Mouse (Mus musculus) embryo, embryonic 11.5 days (tissue): ENCODE results near the gene Ppm1n.
"Not testable (repeated sequence)": the region's sequence is repeated elsewhere in the genome, so short reads cannot be mapped to it uniquely, and the experiment has no call there.

Source experiments
- DNase-seq: peaks from one replicate; pipeline ENCODE4 v3.0.0-alpha.2; 2012; ENCODE audit warnings: low read depth, low spot score

Gene Ppm1n

DNA sequence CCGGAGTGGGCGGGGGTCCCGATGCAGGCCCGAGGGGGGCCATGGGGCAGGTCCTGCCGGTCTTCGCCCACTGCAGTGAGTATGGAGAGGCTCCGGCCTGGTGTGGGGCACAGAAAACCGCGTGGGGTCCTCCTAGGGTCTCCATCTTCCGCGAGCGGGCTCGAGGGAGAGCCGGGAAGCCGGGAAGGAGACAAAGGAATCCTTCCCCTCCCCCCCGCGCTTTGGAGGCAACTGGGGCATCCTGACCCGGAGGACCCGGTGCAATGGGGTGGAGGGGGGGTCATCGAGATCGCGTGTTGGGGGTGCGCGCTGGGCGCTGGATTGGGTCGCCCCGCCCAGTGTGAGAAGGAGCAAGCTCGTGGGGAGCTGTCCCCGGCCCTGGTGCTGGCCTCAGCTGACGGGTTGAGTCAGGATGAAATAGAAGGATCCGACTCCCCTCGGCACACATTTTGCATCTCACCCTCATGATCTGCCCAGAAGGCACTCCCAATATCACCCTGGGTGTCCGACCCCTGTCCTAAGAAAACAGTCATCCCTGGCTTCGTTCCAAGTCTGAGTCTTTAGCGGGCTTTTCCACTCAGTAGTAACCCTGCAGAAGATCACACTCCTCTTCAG is 3.0 kb upstream of the Ppm1n start:
- DNase-seq: no peak

DNA sequence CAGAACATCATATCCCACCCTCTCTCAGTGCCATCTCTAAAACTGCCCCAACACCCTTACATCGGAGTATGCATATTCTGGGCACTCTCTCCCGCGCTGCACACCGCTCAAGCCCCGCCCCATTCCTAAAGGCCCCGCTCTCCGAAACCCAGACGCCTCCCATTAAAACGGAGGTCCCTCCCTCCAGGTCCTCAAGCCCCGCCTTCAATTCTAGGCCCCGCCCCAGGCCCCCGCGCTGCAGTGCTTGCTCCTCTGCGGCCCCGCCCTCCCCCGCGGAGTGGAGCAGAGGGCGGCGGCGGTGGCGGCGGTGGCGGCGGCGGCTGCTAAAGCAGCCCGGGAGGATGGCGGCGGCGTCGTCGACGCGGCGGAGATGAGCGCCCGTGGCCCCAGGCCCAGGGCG is 2.5 kb upstream of the Ppm1n start, which contains the start of gene Rtn2:
Gene Rtn2 (plus strand): TSS at position 240 of the 400 bp plus-strand sequence.
- no peak for DNase-seq

DNA sequence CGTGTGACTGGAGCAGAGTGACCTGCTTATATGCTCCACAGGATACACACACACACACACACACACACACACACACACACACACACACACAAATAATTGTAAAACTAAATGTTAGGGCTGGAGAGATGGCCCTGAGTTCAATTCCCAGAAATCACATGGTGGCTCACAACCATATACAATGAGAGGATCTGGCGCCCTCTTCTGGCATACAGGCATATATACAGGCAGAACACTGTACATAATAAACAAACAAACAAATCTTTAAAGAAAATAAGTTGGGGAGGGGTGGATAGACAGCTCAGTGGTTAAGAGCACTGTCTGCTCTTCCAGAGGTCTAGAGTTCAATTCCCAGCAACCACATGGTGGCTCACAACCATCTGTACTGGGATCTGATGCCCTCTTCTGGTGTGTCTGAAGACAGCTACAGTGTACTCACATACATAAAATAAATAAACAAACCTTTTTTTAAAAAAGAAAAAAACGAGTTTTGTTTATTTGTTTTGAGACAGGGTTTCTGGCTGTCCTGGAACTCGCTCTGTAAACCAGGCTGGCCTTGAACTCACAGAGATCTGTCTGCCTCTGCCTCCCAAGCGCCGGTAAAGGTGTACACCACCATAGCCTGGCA is 1.9 kb upstream of the Ppm1n start:
- DNase-seq: not testable (repeated sequence)

DNA sequence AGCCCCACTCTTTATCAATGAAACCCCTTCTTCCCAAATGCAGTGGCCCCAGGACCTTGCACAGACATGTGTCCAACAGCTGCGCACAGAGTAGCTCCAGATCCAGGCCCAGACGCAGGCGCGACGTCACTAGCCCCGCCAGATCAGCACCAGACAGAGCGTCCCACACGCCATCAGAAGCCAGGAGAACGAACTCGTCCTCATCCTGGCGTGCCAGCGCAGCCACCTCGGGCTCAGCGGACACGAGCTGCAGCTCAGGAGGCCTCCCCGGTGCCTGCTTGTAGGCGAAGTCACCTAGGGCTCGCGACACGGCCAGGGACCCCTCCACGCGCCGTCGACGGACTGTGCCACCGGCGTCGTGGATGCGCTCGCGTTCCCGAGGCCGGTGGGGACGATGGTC is 812 bp downstream of the Ppm1n start:
- DNase-seq: no peak

DNA sequence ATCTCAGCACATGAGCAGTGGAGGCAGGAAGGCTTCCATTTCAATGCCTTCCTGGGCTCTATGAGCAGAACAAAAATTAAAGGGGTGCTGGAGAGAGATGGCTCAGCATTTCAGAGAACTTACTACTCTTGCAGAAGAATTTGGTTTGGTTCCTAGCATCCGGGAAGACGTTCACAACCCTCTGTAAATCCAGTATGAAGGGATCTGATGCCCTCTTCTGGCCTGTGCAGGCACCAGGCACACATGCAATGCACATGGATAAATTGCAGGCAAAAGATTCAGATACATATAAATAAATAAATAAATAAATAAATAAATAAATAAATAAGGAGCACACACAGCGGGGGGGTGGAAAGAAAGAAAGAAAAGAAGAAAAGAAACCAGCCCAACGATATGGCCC is 3.6 kb downstream of the Ppm1n start:
- no peak for DNase-seq

DNA sequence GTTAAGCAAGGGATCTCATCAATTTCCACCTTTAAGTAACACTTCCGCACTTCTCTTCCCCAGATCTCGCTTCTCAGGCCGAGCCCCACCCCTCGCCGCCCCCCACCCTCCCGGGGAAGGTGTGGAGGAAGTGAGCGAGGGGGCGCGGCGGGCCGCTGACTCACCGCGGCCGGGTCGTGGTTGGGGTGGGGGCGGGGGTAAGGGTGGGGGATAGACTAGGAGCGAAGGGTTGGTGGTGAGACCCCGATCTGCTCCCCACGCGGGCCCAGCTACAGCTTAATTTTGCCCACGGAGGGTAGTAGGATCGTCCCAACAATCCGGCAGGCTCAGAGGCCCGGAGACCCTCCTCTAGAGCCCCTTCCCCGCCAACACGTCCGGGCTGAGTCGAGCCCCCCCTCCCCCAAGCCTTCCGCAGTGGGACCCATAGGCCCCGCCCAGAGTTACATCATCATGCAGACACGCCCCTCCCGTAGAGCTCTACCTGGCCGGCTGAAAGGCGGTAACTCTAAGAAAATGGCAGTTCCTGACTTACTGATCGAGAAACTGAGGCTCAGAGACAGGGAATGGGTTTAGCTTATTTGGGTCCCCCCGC is 7.6 kb downstream of the Ppm1n start:
- no peak for DNase-seq

DNA sequence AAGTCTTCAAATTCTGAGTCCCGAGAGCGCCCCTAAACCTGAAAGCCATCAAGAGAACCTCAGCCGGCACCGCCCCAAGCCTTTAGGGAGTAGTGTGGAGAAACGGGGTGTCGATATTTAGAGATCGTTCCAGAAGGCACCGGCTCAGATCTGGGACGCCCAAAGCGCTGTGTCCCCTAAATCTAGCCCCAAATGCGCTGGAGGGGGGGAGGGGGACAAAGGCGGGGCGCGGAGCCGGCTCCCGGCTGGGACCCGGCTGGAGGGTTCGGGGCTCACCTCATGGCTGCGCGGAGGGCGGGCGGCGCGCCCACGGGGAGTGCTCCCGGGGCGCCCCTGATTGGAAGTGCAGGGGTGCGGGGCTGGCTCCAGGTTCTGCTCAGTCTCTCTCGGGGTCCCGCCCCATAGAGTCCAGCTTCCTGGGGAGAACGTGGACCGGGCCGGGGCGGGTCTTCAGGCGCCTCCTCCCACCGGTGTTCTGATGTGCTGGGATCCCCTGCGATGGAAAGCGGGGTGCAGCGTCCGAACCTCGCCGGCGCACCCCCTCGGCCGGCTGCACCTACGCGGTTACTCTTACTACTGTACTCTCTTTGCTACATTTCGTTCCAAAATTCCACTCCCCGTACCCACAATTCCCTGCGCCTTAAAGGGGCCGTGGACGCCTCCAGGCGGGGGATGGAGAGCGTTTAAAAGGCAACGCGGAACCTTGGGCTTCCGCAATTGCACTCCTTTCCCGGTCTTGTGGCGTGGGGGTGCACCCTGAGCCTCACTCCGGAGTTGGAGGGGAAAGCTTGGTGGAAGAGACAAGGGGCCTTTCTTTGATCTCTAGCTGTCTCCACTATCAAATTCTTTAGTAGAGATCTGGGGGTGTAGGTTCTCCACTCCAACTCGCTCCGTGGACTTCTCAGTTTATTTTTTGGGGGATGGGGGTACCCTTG is 8.4 kb downstream of the Ppm1n start, which contains the start of gene Vasp:
Gene Vasp (minus strand): TSS at position 580 of the 935 bp plus-strand sequence.
- DNase-seq: peak; percentile 73

DNA sequence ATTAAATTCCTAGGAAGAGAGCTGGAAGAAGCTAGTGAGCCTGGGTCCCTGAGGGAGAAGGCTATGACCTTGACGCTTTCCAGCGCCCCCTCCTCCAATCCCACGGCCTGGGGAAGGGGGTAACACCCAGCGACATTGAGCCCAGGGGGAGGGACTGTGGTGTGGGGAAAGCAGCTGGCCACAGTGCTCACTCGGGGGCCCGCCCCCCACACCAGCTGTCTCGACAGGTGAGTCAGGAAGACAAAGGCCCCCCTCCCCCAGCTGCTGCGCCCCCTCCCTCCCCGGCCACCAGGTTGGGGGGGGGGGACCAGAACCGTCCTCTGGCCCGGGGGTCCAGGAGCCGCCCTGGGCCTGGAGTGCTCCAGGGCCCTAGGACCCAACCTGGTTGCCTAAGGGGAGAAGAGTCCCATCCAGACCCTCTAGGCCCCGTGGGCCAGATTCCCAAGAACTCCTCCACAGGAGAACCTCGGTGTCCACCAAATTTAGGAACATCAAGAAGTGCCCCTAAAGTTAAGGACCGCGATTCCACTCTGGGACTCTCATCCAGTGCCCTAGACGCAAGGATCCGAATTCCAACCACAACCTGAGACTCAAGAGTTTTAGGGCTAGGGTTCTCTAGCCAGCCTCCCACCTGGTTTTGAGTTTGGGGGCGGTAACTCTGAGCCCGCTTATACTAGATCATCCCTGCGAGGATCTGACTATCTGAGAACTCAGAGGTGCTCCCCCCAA is 9.2 kb downstream of the Ppm1n start:
- DNase-seq: no peak

DNA sequence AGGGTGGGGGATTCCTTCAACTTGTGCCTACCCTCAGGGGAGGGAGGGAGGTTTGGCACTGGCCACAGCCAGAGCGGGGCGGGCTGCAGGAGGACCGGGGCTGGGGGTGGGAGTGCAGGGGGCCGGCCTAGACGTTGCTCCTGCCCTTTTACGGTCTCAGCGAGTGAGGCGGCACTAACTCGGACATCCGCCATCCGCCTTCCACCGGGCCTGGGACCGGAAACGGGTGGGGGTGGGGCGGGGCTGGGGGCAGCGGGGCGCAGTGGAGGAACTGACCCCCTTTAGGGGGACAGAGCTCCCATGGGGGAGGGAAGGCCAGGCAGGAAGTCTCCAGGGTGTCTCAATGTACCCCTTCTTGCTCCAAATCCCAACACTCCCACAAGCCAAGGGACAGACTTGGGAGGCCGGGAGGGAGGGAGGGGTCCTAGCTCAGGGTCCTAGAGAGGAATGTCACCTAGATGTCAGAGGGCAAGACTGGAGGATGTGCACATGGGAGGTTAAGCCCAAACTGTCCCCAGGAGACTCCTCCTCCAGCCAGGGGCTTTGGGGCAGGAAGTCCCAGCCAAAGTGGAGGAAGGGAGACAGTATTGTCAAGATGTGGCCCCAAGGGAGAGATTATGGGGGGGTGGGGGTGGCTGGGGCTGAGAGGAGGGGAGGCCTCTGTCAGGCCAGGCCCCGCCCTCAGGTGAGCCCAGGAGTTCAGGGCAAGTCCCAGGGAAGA is 10.0 kb downstream of the Ppm1n start:
- DNase-seq: no peak

DNA sequence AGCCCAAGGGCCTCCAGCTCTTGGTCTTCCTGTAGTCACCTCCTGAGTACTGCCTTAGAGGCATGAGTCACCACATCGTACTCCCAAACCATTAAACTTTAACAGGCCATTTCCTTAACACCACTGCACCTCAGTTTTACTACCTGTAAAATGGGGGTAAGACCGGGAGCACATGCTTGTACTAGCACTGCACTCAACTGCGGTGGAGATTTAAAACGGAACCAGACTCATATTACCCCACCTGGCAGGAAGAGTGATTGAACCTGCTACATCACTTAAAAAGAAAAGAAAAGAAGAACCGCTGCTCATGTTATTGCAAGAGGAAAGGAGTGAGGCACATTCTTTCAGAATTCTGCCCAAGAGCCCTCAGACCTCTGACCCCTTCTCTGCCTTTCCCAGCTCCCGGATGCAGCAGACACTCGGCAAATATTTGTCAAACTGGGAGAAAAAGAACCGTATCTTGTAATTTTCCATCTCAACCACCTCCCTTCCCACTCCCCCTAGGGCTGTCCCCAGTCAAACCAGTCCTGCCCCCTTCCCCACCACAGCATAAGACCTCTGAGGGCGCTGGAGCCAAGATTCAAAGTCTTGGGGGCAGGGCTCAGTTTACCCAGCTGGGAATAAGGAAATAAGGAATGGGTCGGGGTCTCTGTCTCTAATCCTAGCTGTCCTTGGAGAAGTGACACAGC is 10.7 kb downstream of the Ppm1n start:
- DNase-seq: no peak

DNA sequence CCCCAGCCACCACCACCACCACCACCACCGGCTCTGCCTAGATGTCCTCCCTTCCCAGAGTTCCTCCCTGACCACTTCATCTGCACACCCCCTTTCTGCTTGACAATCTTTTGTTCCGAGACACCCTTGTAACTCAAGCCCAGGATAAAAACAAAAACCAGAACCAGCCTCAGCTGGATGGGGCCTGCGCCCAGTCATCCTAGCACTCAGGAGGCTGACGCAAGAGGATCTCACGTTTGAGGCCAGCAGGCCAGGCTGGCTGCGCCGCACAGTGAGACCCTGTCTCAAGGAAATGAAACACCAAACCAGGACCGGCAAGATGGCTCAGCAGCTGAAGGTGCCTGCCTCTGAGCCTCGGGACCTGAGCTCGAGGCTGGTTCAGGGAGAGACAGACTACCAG is 12.8 kb downstream of the Ppm1n start:
- no peak for DNase-seq

DNA sequence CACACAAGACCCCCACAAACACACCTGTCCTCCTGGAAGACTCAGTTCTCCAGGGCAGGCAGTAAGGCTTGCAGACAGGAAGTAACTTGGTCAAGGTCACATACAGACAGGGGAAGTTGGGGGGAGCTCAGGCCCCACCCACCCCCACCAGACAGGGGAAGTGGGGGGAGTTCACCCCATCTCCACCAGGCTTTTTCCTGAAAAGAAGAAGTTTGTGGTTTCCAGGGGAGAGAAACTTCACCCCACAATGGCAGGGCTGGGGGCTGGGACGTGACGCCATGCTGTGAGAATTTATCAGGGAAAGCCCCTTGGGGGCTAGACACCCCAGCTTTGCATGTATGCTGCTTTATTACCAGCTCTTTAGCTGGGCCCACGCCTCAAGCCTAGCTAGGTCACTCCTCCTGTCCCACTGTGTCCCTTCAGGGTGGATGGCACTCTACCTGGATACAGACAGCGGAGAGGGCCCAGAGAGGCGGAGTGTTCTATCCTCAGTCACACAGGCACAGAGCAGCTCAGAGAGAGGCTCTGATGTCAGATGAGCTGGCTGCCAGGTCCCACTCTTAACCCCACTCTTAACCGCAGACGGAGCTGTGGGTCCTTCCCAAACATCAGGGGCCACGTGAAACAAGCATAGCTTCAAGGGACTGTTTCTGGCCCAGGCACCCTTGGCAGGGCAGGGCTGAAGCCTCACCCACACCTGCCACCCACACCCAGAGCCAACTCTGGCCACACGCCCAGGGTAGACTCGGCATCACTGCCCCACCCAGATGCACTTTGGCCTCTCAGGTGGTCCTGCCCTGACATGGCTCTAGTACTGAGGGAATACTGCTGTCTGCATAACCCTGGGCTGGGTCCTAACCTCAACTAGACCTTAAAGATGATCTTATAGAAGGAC is 13.7 kb downstream of the Ppm1n start:
- no peak for DNase-seq

DNA sequence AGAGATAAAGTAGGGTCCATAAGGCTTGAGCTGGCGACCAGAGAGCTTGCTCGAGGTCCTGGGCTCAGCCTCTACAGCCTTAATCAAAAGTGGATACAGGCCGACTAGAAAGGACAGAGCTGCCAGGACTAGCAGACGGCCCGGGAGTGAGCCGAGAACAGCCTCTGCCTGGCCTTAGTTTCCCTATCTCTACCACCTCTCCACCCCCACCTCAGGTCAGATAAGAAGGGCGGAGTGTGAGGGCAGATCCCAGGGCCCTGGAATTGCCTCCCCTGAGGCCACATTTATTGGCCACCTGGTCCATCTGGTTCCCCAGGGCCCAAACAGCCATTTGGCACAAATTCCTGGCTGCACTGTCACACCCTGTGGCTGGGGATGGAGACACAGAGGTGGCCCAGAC is 14.7 kb downstream of the Ppm1n start:
- DNase-seq: no peak

DNA sequence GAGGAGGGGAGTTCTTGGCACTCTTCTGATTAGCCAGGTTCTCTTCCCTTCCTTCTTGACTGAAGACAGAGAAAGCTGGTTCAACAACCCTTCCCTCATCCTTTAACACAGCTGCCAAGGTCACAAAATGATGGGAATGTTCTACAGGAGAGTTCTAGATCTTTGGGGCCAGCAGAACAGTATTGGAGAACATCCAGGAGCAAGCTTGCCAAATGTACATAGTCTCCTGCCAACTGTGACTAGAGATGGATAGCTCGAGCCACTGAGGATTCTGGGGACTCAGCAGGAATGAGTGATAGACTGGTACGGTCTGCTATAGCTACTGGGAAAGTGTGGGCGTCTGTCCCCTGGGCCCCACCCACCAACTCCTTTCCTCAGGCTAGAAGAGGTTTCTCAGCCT is 21.5 kb downstream of the Ppm1n start:
- DNase-seq: no peak

DNA sequence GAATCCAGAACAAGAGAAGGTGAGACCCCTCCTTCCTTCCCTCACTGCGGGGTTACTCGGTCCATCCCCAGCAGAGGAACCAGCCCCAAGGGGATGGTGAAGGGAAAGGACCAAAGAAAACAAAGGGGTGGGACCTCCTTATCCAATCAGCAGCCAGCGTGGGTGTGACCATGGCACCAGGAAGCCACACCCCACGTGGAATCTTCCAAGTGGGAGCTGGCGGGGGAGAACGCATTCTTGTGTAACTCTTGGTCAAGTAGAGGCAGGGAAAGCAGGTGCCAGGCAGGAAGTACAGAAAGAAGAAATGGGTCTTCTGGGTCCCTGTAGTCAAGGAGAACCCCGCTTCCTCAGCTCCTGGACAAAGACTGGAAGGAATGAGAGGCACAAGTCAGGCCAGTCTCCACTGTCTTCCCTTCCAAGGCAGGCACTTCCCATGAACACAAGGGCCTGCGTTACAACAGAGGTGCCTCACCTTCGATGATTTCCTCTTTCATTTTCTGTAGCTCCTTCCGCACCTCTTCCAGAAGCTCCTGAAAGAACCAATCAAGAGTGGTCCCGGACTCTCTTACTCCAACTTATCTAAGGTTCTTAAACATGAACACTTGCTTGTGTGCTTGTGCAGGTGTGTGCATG is 22.4 kb downstream of the Ppm1n start:
- no peak for DNase-seq

DNA sequence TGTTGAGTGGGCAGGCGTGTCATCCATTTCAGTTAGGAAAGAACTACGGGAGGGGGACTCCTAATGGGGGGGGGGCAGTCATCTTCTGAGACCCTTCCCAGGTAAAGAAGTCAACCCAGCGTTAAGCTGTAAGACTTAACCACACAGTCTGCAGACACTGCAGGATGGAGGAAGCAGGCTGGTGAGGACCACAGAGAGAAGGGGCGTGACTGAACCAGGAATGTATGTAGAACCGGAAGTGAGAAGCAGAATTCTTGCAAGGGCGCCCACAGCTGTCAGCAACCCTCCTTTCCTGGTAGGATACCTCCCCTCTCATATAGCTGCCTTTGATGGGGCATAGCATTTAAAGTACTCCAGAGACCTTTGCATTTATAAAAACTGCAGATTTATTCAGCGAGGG is 23.3 kb downstream of the Ppm1n start:
- DNase-seq: no peak

DNA sequence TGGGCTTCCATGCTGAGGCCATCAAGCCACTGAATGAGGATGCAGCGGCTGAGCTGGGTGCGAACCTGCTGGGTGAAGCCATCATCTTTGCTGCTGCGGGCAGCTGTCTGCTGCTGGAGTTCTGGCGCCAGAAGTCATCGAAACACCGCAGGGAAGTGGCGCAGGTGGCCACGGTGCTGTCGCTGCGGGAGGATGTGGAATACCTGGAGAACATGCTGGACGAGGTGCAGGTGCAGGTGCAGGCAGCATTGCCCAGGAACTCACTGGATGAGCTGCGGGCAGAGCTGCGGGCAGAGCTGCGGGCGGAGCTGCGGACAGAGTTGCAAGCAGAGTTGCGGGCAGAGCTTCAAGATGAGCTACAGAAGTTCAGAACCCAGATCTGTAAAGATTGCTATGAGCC is 24.5 kb downstream of the Ppm1n start:
- no peak for DNase-seq

DNA sequence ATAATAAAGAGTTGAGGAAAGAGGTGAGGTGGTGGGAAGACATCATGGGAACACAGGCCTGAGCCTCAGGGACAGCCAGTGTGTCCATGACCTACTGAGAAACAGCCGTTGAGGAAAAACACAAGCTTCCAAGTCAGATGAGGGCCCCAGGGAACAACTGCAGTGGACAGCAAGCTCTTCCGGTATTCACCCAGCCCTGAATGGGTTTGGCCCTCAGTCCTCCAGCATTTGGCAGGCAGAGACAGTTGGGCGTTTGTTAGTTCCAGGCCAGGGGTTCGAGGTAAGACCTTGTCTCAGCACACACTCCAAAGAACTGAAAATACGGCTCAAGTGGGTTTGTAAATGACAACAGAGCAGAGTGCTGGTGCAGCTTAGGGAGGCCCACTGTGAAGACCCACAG is 26.4 kb downstream of the Ppm1n start:
- DNase-seq: no peak

DNA sequence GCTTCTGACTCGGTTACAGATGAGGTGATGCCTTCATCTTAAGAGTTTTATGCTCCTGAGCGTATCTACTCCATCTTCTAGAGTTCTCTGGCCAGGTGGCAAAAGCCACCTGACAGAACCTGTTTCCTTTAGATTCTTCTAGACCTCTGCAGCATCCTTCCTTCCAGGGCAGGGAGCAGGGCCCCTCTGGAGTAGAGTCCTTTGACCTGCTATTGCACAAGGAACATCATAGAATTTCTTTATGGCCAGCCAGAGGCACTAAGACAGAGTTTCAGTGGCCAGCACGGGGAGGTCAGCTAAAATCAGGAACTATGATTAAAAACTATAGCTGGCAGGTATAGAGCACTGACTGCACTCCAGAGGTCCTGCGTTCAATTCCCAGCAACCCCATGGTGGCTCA is 27.8 kb downstream of the Ppm1n start:
- DNase-seq: no peak
